Mouse (Mus musculus) lung, postnatal 0 days (tissue): ENCODE measurements at regions not wholly inside any gene's neighbourhood (a gene's known extent, or its start where the extent isn't known, plus 50 kb on each side); places are given as distances from the start of the nearest gene placed in this dataset.

Source experiments
- ATAC-seq: fragments of 200-750 bp; cut with Nextera tagmentation; 2 replicates; pipeline ENCODE4 v1.8.0; 2017; ENCODE audit warnings: moderate library complexity
- DNase-seq: peaks from one replicate; pipeline ENCODE4 v3.0.0-alpha.2; 2016; ENCODE audit warnings: low spot score
- H3K27ac ChIP-seq: fragments of 300-500 bp; sonication (generic); 2 replicates; pipeline ENCODE4 v1.5.1; 2014; ENCODE audit warnings: antibody characterized with exemption, mild to moderate bottlenecking, low read length, mixed read lengths
- H3K27me3 ChIP-seq: fragments of 300-500 bp; sonication (generic); replicated peaks from 2 replicates; pipeline ENCODE4 v1.6.1; 2014; ENCODE audit warnings: low read length, mixed read lengths; ENCODE audit not compliant: insufficient read depth
- H3K36me3 ChIP-seq: fragments of 300-500 bp; sonication (generic); 2 replicates; pipeline ENCODE4 v1.6.1; 2014; ENCODE audit warnings: low read length, mixed read lengths; ENCODE audit not compliant: insufficient read depth
- H3K4me1 ChIP-seq: fragments of 300-500 bp; sonication (generic); 2 replicates; pipeline ENCODE4 v1.6.1; 2014; ENCODE audit warnings: antibody characterized with exemption, low read depth, low read length, mixed read lengths; ENCODE audit not compliant: insufficient read depth
- H3K4me2 ChIP-seq: fragments of 300-500 bp; sonication (generic); replicated peaks from 2 replicates; pipeline ENCODE4 v1.6.1; 2014; ENCODE audit warnings: low read depth, mild to moderate bottlenecking, low read length, moderate library complexity, mixed read lengths
- H3K4me3 ChIP-seq: fragments of 300-500 bp; sonication (generic); 2 replicates; pipeline ENCODE4 v1.5.1; 2014; ENCODE audit warnings: low read depth, low read length
- H3K9ac ChIP-seq: fragments of 300-500 bp; sonication (generic); replicated peaks from 2 replicates; pipeline ENCODE4 v1.6.1; 2014; ENCODE audit warnings: low read depth, mild to moderate bottlenecking
- H3K9me3 ChIP-seq: fragments of 300-500 bp; sonication (generic); 2 replicates; pipeline ENCODE4 v1.6.1; 2016; ENCODE audit warnings: low read length, mixed read lengths
- CTCF ChIP-seq: IDR thresholded peaks from 2 replicates; pipeline ENCODE4 v1.5.1; 2016; ENCODE audit warnings: antibody characterized with exemption, mild to moderate bottlenecking
- EP300 ChIP-seq: IDR thresholded peaks from 2 replicates; pipeline ENCODE4 v1.6.1; 2016; ENCODE audit warnings: antibody characterized with exemption, mild to moderate bottlenecking, control low read depth
- WGBS: fragments of 180-500 bp; shearing (Covaris S2); extraction: QIAGEN DNeasy Blood & Tissue Kit; methylation state at CpG from one replicate; pipeline ENCODE4 v1.1.7; 2014; 5-methylcytosine and 5-hydroxymethylcytosine counted together

DNA sequence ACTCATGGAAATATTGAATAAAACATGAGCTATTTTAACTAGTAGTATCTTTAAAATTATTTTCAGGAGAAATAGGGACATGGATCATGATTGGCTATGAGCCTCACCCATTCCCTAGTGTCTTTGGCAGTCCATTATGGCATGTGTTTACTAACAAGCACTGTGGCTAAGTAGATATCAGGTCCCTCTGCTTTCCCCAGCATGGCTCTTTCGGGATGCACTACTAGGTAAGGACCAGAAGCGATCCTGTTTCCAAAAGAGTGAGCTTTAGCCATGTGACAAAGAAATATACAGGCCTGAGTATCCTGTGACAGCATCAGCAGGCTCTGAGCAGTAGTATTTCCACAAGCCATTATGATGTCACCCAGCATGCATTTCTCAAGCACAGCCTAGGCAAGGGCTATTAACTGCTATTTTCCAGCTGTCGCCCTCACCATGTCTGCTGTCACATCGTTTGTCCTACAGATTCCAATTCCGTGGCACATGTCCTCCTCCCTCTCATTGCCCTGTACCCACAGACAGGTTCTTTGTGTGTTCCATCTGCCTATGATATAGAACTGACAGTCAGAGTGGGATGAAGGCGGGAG is 882.1 kb downstream of the Ntrk3 start:
- Histone ChIP-seq H3K9ac (no peak overlapping the region), H3K27me3 (no peaks in the 10 kb centered on the region), H3K4me3 (no peak overlapping the region), H3K27ac (no peak overlapping the region), H3K4me1 (no peaks in the 10 kb centered on the region), H3K9me3 (no peaks in the 10 kb centered on the region), H3K36me3 (no peaks in the 10 kb centered on the region), H3K4me2 (no peak overlapping the region)
- ATAC-seq (peak; percentile 68), DNase-seq (peak; percentile 58)
- 54% methylated on average over 6 of the region's 6 CpGs for WGBS
- no peak for TF ChIP-seq CTCF
- no peak for TF ChIP-seq EP300

DNA sequence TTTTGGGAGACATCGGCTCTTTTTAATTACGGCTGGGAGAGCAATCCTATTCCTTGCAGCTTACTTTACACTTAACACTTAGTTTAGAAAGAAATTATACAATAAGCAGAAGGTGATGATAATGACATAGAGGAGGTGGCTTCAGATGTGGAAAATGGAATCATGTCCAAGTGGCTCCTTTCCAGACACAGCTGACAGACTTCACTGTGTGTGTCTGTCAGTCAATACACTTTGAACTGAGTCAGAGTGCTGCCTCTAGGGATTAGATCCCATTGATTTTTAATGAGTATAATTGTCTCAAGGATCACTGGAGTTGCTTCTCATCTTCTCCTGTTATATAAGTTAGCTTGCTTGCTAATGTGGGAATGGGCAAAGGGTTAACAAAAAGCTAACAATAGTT is 882.7 kb downstream of the Ntrk3 start:
- Histone ChIP-seq H3K4me2 (no peak overlapping the region), H3K4me3 (no peak overlapping the region), H3K4me1 (no peaks in the 10 kb centered on the region), H3K36me3 (no peaks in the 10 kb centered on the region), H3K9me3 (no peaks in the 10 kb centered on the region), H3K27me3 (no peaks in the 10 kb centered on the region), H3K9ac (no peak overlapping the region), H3K27ac (no peak overlapping the region)
- no peak for ATAC-seq
- no peak for DNase-seq
- WGBS = 63% methylated on average over 2 of the region's 2 CpGs
- TF ChIP-seq EP300 = no peak

DNA sequence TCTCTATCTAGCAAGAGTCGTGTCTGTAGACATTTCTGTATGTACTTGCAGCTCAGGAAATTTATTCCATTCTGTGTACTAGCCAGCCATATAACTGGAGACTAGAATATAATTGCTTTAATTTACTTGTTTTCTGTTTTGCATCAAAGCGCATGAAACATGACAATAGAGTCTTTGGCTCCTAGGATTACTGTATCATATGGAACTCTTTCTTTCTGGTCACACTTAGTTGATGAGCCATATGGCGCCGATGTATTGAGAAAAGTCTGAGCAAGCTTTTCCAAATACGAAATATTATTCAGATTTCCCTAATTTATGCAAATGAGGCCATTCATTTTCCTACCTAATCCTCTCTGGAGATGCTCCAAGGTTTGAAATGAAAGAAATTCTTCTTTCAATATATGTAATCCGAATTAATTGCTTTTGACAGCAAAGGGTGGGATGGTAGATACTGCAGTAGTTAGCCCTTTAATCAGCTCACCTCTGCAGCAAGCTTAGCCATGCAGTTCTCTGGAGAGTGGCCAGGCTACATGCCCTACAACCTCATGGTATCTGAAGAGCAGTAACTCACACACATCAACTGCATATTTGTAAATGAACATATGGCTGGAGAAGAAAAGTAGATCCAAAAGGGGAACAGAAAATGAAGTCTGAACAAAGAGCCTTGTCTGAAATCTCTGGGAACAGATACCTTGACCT is 913.4 kb downstream of the Ntrk3 start:
- WGBS = 71% methylated on average over 6 of the region's 6 CpGs
- H3K4me3 ChIP-seq = no peak overlapping the region

DNA sequence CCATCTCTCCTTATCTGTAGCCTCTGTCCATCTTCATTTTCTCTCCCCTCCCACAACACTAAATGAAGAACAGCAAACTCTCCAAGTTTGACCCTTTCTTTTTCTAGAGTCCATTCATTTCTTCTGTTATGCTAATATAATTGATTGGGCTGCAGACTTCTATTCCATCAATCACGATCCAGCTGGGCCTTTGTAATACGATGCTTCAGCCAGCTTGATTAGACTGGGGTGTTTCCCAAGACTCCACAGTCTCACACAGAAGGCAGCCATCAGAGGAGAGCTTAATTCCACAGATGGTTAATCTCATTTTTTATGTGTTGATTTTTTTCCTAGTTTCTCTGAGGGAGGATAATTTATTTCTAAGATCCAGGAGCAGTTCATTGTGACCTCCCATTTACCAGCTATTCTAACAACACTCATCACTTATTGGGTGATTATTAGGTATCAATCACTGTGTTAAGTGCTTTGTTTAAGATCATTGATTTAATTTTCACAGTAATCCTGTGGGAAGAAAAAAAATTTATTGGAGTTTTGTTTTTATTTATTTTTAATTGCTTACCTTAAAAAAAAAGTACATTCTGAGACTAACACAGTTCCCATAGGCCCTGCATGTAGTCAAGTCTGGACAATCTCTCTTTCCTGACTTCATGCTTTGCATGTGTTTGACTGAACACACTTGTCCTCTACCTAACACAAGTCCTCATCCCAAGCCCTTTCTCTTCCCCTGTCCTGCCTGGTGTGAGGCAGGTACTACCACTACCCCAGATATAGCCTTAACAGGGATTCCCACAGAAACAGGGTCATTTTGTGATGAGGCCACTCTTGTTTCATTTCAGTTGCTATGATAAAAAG is 925.5 kb downstream of the Ntrk3 start:
- Histone ChIP-seq H3K4me1 (no peaks in the 10 kb centered on the region), H3K4me2 (no peak overlapping the region), H3K9me3 (no peaks in the 10 kb centered on the region), H3K27me3 (no peaks in the 10 kb centered on the region), H3K4me3 (no peak overlapping the region), H3K27ac (no peak overlapping the region), H3K36me3 (no peaks in the 10 kb centered on the region), H3K9ac (no peak overlapping the region)
- 5% methylated on average over 2 of the region's 2 CpGs for WGBS
- TF ChIP-seq EP300 (no peak), CTCF (no peak)
- ATAC-seq (no peak), DNase-seq (no peak)

More for the DNA sequence above, 913.4 kb downstream of the Ntrk3 start:
- ATAC-seq (no peak), DNase-seq (no peak)
- TF ChIP-seq EP300 = no peak
- no peak for TF ChIP-seq CTCF
- no peaks in the 10 kb centered on the region for H3K4me1 ChIP-seq
- no peaks in the 10 kb centered on the region for H3K9me3 ChIP-seq
- H3K36me3 ChIP-seq = no peaks in the 10 kb centered on the region
- H3K27ac ChIP-seq = no peak overlapping the region
- no peaks in the 10 kb centered on the region for H3K27me3 ChIP-seq
- no peak overlapping the region for H3K9ac ChIP-seq
- no peak overlapping the region for H3K4me2 ChIP-seq

DNA sequence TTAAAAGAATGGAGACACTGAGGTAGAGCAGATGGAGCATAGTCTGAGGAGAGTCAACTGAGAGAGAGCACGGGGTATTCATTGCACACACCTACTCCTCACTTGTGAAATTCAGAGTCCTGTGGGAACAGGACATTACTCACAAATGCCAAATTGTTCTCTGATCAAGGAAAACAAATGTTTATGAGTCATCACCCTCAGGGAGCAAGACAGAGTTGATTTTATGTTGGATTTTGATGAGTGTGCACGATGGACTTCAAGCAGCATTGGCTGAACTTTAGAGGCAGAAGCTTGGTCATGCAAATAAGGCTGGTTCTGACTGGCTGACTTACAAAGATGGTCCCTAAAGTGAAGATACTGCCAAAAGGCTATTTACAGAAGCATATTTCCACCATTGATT is 951.0 kb downstream of the Ntrk3 start:
- Histone ChIP-seq H3K27me3 (no peaks in the 10 kb centered on the region), H3K27ac (no peak overlapping the region), H3K36me3 (no peaks in the 10 kb centered on the region), H3K4me3 (no peak overlapping the region), H3K9me3 (no peaks in the 10 kb centered on the region), H3K4me1 (no peaks in the 10 kb centered on the region), H3K9ac (no peak overlapping the region), H3K4me2 (no peak overlapping the region)
- ATAC-seq = no peak
- no peak for DNase-seq
- 66% methylated on average over 2 of the region's 2 CpGs for WGBS
- no peak for TF ChIP-seq EP300
- no peak for TF ChIP-seq CTCF

DNA sequence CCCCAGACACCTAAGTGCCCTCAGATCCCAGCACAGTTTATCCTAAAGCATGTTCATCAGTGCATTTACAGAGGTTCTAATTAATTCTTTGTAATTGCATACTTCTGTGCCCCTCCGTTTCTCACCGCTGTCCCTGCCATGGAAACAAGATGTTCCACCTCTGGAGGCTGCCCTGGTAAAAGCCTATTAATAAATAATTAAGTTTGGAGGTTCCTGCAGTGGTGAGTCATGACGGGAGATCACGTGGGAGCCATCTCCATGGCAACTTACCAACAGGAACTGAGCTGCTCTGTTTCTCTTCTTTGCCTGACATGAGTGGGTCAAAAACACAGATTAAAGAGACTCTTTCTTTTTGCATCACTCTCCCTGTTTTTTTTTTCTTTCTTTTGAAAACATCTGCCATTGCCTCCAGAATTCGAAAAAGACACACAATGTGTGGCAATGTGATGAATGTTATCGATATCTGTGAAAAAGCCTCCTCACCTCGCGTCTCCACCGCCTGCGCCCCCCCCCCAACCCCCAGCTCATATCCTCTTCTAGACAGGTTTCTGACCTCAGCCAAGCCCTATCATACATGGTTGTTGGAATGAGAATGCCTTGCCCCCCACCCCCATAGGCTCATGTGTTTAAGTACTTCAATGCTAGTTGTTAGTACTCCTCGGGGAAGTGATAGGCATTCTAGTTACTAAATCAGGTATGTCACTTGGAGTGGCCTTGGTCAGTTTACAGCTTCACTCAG is 965.9 kb downstream of the Ntrk3 start:
- peak; percentile 11 for DNase-seq
- no peak for ATAC-seq

More for the DNA sequence above, 965.9 kb downstream of the Ntrk3 start:
- Histone ChIP-seq H3K9me3 (no peaks in the 10 kb centered on the region), H3K27ac (no peak overlapping the region), H3K27me3 (no peaks in the 10 kb centered on the region), H3K4me3 (no peak overlapping the region), H3K36me3 (no peaks in the 10 kb centered on the region), H3K9ac (no peak overlapping the region), H3K4me1 (no peaks in the 10 kb centered on the region), H3K4me2 (no peak overlapping the region)
- WGBS = 61% methylated on average over 11 of the region's 11 CpGs
- TF ChIP-seq CTCF = no peak
- TF ChIP-seq EP300 = no peak
